Mouse (Mus musculus): ENCODE measurements around the gene Mark2. TPM values are rescaled to one million over a fixed set of nuclear protein-coding genes. Genes with fewer than 3 reads are reported as not detected.
A peak's percentile ranks its signal among the peaks of the same experiment; 100 is the strongest.
"Not testable (repeated sequence)": the region's sequence is repeated elsewhere in the genome, so short reads cannot be mapped to it uniquely, and the experiment has no call there.

Mark2 gene
- total RNA-seq (2021) = 100 to 1,000 TPM; 134 to 150 TPM

DNA sequence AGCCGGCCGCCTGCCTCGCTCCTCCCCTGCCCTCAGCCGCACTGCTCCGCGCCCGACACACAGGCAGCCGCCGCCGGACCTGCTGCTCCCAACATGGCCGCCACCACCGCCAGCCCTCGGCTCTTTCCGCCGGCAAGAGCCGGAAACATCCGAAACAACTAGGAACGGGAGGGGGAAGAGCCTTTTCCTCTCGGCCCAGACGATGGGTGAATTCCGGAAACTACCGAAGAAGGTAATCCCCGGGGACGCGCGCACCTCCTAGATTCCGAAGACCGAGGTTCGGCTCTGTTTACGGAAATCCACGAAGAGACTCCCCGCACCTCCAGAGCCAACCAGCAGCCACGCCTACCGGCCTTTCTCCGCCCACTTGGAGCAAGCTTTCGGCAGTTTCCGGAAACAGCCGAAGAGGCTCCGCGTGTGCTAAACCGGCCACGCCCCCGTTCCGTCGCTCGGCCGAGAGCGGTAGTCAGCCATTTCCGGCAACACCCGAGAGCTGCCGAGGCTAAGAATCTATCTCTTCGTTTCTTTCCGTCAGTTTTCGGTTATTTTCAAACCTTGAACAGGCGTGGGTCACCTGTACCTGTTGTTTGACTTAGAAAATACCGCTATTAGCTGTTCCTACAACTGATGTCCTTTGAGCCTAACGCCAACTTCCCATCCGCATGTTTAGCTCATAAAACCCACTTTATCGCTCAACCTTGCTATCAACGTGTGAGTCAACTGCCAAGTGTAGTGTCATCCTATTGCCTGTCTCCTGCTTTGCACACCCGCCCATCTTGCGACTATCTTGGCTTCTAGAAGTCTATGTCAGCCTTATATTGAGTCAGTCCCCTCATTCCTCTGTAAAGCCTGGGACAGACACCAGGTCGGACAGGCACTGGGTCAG, at the start of gene Mark2:
Gene Mark2 (minus strand): TSS at position 349 of the 886 bp plus-strand sequence.
- DNase-seq (ENCODE audit: low spot score in 2 of 2) = peak; percentile 100
- intact Hi-C loops (cut with DNase I) = loop anchor here (1.0 to 10.0 kb wide), 5 partner anchors 61 to 287 kb away; partner anchors contain the start of genes 2700081O15Rik and Macrod1

DNA sequence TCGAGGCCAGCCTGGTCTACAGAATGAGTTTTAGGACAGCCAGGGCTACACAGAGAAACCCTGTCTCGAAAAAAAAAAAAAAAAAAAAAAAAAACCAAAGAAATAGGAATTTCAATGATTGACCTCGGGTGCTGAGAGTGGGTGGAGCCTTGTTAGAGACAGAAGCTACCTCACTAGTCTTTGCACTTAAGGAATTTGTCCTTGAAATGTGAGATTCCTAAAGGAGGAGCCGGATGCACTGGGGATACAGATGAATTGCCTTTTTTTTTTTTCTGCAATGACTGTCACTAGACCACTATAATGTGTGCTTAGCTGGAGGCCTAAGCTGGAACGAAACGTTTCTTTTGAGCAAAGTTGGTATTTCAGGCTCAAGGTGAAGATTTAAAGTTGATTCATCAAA, 46.8 kb upstream of the Mark2 start:
- no peak for DNase-seq (ENCODE audit: low spot score in 2 of 2)
- intact Hi-C loops (cut with DNase I) = no loop called here

DNA sequence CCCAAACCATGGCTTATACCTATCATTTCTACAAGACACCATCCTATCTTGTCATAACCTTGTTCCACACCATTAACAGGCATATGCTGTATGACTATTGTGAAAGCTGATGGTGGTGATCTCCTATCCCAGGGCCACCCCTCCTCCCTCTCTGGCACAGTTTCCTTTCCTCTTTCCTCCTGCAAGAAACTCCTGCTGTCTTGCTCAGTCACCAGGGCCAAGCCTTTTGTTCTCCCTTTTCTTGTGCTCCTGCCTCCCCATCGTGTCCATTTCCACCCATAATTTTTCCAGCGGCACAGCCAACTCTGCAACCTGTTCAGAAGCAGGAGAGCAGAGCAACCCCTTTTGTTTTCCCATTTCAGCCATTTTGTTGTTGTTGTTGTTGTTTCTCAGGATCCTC, 44.4 kb upstream of the Mark2 start:
- DNase-seq (ENCODE audit: low spot score in 2 of 2) = no peak
- intact Hi-C loops (cut with DNase I) = no loop called here

DNA sequence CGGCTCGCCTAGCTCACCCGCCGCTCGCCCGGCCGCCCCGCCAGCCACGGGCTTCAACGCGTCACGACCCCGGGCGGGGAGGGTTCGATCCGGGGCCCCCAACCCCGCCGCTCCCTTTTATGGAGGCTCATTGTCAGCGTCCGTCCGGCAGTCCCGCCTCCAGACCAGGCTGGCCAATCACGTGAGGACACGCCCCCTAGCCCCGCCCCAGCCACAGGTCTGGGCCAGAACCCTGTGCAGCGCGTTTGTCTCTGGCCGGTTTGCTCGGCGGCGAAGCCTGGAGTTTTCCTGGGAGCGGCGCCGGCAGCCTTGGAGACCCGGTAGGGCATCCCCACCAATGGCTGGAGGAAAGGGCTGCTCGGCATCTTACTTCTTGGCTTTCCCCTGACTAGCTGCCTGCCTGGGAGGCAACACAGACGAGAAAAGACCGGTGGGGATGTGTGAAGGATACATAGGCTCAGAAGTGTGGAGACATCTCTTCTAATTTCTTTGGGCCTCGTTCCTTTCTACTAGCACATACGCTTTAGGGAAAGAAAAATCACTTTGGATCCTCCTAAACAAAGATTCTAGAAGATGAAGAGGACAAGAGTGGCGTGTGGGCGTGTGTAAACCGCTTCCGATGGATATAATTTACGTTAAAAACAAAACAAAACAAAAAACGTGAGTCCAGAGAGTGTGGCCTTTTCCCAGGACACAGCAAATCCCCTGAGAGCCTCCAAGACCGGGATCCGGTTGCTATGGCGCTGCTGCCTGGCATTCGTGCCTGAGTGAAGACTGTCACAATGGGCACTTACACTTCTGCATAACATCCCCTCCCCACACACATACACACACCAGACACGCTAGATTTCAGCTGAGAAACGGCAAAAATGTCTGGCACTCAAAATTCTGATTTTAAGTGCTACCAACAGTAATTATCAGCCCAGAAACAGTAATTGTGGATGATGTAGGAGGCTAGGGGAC, 41.5 kb upstream of the Mark2 start, which contains the start of gene Spindoc:
Gene Spindoc (minus strand): TSS at position 92 of the 963 bp plus-strand sequence.
- intact Hi-C loops (cut with DNase I) = loop anchor here (2.0 kb wide), 1 partner anchor 34 kb away; the partner anchor contains the start of gene 2700081O15Rik

DNA sequence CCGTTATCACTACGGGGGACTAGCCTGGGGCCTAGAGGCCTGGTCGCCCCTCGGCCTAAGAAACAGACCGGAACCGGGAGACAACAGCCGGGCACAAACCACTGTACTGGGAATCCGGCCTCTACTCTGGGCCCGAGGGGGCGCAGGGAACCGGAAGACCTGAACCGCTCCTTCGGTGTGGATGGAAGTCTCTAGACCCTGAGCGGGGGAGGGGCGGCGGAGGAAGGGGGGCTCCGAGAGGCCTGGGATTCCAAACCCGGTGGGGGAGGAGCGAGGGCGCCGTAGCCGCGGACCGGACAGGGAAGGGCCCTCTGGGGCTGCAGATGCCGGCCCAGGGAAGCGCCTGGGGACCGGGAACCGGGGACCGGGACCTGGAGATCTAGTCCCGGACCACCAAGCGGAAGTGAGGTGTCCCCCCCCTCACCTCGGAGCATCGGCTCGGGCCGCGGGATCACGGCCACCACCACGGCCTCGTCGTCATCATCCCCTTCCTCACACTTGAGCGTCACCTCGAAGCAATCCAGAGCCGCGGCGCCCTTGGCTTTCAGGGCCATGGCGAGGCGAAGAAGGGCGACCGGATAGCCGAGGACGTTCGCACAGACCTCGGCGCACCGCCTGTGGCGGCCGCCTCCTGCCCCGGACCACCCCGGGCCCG, 40.7 kb upstream of the Mark2 start:
- intact Hi-C loops (cut with DNase I) = loop anchor here (2.0 kb wide), 1 partner anchor 34 kb away; the partner anchor contains the start of gene 2700081O15Rik

More for the DNA sequence above, 41.5 kb upstream of the Mark2 start, which contains the start of gene Spindoc:
- DNase-seq (ENCODE audit: low spot score in 2 of 2) = peak; percentile 98

DNA sequence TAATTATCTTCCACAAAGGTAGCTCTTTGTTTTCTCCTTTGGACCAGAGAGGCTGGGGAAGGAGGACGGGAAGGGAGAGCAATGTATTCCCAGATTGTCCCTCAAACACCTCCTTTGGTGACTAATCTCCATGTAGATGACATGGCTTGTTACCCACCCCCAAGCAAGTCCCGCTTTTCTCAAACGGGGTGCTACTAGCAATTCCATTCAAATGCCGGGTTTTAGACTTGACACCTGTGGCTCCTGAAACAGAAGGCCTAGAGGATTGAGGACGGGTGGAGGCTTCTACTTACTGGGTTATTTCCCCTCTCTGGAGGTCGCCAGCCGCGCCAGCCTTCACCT, 40.2 kb upstream of the Mark2 start:
- intact Hi-C loops (cut with DNase I) = loop anchor here (2.0 kb wide), 1 partner anchor 35 kb away; the partner anchor contains the start of gene 2700081O15Rik
- DNase-seq (ENCODE audit: low spot score in 2 of 2) = peak in 1 of 2 experiments; percentile 39

More for the DNA sequence above, 40.7 kb upstream of the Mark2 start:
- DNase-seq (ENCODE audit: low spot score in 2 of 2) = peak; percentile 42 to 46

DNA sequence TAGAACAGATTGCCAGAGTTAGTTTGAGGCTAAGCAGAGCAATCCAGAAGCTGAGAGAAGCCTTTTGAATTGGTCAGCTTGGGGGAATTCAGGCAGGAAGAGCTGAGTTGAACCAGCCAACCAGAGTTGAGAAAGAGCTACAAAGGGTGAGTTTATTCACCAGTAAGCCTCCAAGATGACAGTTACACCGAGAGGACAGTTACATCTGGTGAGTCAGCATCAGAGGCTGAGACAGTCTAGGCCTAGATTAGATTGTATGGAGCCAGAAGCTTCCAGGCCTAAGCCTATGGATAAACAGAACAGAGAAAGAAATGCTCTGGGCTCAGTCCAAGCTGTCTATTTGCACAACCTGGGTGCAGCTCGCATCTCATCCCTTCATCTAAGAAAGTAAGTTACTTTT, 36.0 kb upstream of the Mark2 start:
- DNase-seq (ENCODE audit: low spot score in 2 of 2) = no peak
- intact Hi-C loops (cut with DNase I) = no loop called here

DNA sequence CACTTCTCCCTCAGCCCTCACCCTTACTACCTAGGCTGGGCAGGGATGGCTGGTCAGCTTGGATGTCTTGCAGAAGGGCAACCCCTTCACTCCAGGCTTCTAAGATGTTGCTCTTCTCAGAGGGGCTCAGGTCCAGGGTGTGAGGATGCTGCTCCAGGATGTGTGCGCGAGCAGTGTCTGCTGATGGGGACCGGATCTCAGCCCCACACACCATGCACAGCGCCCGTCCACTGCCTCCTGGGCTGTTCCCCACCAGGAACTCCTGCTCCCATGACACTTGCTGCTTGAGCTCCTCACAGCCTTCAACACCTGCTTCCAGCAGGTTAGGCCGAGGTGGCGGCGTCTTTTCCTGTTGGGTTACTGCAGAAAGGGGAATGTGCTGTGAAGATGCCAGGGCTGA, 32.8 kb upstream of the Mark2 start:
- intact Hi-C loops (cut with DNase I) = no loop called here
- no peak for DNase-seq (ENCODE audit: low spot score in 2 of 2)

DNA sequence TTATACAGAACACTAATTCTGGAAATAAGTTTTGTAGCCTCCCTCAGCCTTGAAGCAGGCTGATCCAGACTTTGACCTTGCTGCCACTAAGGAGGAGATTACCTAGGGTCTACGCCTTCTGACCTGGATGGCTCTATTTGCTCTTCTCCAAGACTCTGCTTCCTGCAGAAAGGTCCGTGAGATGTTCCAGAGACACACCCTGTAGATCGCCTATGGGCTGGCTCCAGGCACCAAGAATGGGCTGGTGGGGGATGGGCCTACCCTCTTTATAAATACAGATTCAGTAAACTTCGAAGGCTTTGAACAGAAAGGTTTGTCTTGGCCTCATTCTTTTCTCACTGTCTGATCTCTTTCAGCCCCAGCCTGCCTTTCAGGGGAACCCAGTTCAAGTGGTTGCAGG, 27.8 kb upstream of the Mark2 start:
- DNase-seq (ENCODE audit: low spot score in 2 of 2); intact Hi-C loops (cut with DNase I): not testable (repeated sequence)

DNA sequence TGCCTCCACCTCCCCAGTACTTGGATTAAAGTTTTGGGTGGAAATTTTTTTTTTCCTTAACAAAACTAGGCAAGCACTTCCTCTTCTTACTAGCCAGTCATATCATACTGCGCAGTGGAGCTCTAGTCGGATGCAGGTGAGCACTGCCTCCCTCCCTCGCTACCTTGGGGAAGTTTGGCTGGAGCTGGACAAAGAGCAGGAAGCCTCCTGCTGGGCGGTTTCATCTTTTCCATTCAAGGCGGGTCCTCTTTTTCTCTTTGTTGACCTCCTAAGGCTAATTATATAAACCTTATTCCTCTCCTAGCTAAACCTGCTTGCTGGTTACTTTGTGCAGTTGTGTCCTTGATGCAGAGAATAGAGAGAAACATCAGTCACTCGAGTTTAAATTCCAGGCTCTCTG, 12.0 kb upstream of the Mark2 start:
- intact Hi-C loops (cut with DNase I) = no loop called here
- no peak for DNase-seq (ENCODE audit: low spot score in 2 of 2)

DNA sequence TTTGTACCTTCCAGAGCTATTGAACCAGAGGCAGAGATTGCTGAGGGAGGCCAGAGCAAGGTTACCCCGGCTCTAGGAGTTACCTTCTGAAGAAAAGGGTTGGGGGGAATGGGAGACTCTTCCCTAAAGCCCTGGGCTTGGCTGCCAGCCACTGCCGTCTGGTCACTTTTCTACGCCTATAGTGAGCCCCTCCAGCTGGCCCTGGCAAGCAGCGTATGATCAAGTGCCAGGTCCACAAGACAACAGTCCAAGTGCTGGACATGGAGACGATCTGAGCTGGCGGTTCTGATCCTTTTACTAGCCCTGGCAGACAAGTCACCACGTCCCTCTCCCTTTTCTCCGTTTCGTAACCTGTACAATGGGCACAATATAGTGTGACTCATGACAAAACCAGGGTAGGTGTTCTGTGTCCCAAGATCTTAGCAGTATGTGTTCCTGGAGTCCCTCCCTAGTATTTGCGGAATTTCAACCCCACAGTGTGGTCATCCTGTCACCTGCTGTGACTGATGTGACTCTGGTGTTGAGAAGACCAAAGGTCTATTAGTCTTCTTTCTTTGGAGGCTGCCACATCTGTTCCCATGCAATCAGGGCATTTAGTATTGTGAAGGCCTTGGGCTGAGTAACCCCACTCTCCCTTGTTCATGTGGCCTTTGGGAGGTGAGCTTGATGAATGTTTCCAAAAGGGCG, 11.3 kb upstream of the Mark2 start:
- no peak for DNase-seq (ENCODE audit: low spot score in 2 of 2)

DNA sequence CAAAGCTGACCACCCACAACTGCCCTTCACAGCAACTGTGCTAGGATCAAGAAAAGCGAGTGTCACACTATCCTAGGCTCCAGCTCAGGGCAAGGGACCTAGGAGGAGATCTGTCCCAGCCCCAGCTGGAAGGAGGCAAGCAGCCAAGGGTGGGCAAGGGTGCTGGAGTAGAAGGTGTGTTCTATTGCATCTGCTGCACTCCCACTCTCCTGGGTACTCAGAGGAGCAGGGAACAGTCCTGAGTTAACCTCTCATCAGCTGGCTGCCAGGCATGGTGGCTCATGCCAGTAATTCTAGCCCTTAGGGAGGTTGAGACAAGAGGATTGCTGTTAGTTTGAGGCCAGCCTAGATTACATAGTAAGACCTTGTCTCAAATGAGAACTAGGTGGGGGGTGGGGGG, 8.3 kb upstream of the Mark2 start:
- DNase-seq (ENCODE audit: low spot score in 2 of 2) = no peak
- intact Hi-C loops (cut with DNase I) = loop anchor here (10.0 kb wide), 2 partner anchors 115 to 295 kb away; partner anchors contain the start of gene Macrod1

More for the DNA sequence above, 11.3 kb upstream of the Mark2 start:
- intact Hi-C loops (cut with DNase I) = no loop called here

DNA sequence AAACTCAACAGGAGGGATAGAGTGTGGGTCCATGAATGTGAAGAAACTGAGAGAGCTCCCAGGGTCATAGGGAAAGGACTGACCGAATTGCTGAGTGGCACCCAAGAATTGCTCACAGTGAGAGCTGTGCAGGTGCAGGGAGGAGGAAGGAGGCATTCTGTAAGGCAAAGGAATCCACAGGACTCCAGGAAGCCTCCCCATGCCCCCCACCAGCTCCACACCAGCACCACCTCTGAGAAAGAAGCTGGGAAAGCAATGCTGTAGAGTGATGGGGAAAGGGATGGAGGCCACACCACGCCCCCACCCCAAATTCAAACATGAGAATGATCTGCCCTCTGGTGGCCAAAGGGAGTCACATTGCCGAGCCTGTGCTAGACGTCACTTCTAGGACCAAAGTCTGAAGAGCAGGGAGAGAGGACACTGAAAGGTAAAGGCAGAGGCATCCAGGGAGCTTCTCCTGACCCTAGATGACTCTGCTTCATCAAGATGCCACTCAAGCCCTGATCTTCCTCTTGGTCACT, 3.6 kb upstream of the Mark2 start:
- intact Hi-C loops (cut with DNase I) = loop anchor here (10.0 kb wide), 2 partner anchors 110 to 290 kb away; partner anchors contain the start of gene Macrod1
- DNase-seq (ENCODE audit: low spot score in 2 of 2) = peak; percentile 50 to 57

DNA sequence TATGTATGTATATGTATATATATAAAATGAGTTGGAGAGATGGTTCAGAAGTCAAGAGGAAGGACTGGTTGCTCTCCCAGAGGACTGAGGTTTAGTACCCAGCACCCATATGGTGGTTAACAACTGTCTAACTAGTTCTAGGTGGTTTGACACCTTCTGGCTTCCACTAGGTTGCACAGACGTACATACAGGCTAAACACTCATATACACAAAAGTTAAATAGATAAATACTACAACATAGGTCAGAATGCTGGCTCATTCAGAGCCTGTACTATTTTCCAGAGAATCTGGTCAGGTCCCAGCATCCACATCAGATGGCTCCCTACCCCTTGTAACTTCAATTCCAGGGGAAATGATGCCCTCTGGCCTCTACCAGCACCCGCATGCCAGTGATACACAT, 986 bp upstream of the Mark2 start:
- DNase-seq (ENCODE audit: low spot score in 2 of 2) = no peak
- intact Hi-C loops (cut with DNase I) = loop anchor here (2.0 to 10.0 kb wide), 3 partner anchors 74 to 288 kb away; partner anchors contain the start of genes 2700081O15Rik and Macrod1

DNA sequence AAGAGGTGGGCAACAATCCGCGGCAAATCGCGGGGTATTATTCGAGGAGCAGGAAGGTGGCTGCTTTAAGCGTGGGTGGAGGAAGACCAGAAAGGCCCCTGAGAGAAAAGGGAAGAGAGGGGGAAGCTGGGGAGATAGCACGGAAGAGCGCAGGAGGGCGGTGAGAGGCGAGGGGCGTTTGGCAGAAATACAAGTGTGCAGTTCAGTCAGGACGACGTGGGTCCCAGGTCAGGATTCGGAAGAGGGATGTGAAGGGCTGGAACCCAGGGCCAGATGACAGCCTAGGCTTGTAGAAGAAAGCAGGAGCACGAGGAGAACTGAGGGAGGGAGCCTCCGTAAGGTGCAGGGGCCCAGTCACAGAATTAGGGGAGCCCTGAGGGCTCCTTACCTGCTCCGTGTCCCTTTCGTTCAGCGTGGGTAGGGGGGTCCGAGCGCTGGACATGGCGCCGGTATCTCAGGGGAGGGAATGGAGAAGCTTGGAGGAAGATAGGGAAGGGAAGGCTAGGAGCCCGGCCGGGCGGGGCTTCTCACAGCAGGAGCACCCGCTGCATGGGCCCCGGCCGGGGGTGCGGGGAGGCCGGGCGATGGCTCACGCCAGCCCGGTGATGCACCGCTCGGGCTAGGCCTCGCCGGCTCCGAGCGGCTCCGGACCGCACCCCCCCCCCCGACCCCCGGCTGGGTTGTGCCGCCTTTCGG, 732 bp downstream of the Mark2 start:
- intact Hi-C loops (cut with DNase I) = loop anchor here (1.0 to 10.0 kb wide), 4 partner anchors 61 to 286 kb away; partner anchors contain the start of gene Macrod1
- no peak for DNase-seq (ENCODE audit: low spot score in 2 of 2)

DNA sequence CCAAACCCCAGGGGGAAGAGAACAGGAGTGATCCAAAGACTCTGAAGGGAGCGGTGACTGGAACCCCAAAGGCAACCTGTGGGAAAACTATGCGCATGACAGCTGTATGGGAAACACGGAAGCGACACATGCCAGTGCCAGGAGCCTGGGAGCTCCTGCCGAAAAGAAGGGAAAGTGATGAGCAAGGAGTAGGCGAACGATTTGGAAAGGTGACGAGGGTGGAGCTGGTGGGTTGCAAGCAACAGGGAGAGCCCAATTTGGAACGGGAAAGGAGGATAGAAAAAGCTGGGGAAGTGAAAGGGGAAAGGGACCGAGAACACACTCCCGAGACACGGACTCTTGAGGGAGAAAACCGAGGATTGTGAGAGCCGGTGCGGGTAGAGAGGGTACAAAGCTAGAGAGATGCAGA, 1.3 kb downstream of the Mark2 start:
- intact Hi-C loops (cut with DNase I) = loop anchor here (10.0 kb wide), 2 partner anchors 106 to 286 kb away; partner anchors contain the start of gene Macrod1
- peak; percentile 56 to 83 for DNase-seq (ENCODE audit: low spot score in 2 of 2)

DNA sequence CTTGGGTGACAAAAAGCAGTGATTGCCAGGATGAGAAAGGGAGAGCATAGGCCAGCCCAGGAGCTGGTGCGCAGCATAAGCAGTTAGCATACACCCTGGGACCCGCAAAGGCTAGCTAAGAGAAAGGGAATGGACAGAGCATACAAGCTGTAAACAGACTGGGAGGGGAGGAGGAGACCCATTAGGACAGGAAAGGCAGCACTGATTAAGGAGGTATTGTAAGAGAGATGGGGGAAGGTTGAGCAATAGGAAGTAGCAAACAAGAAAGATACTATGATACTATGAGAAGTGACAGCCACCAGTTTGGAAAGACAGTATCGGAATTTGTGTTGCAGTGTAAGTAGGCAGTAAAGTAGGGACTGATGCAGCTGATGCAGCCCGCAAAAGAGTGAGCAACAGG, 1.8 kb downstream of the Mark2 start:
- no peak for DNase-seq (ENCODE audit: low spot score in 2 of 2)
- intact Hi-C loops (cut with DNase I) = loop anchor here (10.0 kb wide), 2 partner anchors 105 to 285 kb away; partner anchors contain the start of gene Macrod1
